8 mouse cellular contexts compared by ENCODE assay signal in the genomic region with DNA sequence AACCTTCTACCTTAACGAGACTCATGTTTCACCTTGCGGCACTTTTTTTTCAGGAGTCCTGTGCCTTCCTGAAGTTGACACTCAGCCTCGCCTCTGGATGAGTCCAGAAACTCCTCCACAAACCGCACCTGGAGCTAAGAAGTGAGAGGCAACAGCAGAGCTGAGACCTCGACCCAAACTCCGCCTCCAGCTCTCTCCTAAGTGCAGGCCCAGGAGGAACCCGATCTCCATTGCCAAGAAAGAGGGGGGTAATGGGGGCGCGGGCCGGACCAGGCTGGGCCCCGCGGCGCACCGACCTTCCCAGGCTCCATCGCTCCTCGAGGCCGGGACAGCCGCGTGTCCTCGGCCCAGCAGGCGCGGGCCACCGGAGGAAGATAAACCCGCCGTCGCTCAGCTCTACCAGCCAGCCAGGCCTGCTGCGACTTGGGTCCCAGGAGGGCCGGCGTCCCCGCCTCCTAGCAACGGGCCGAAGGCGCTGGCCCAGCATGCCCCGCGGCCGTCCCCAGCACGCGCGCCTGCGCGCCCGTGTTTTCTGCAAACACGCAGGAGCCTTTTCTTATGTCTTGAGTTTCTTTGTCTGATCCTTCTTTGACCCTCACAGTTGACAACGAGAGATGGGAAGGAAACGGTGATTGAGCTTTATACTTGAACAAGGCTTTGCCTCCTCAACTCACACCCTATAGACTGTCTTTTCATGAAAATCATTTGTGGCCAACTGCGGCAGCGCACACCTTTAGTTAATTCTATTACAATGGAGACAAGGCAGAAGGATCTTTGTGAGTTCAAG. TPM values are rescaled to one million over a fixed set of nuclear protein-coding genes. Genes with fewer than 3 reads are reported as not detected.
DNase-seq lines count a peak whose midpoint lies in the region; ATAC-seq and TF ChIP-seq lines count a peak whose summit lies in the region.

A gene (minus strand): TSS at position 468 of the 787 bp plus-strand sequence.

- no peak for TF ChIP-seq CTCF in liver, embryonic 14.5 days (IDR thresholded peaks at IDR 0.05; ENCODE audit: low read depth)

- peak within 1 kb of the TSS; percentile 61 for H3K4me2 ChIP-seq in forebrain, embryonic 11.5 days (ENCODE audit: low read depth, low read length, severe bottlenecking)
- H3K4me2 ChIP-seq in heart, embryonic 16.5 days (ENCODE audit: low read depth, low read length): peak within 1 kb of the TSS; percentile 67
- H3K4me2 ChIP-seq in liver, embryonic 14.5 days (ENCODE audit: low read depth): peak within 1 kb of the TSS; percentile 90
- H3K4me2 ChIP-seq in stomach, embryonic 15.5 days: peak within 1 kb of the TSS; percentile 74

- ATAC-seq in CD4-positive, CD25-positive, alpha-beta regulatory T cell, adult 4 months: peak; percentile 98
- peak; percentile 99 for ATAC-seq in forebrain, embryonic 11.5 days (replicated peaks; ENCODE audit: low FRiP score)
- ATAC-seq in heart, embryonic 16.5 days (replicated peaks; ENCODE audit: extremely low read depth, insufficient read depth, low FRiP score): peak; percentile 98
- ATAC-seq in liver, embryonic 14.5 days (ENCODE audit: insufficient read depth): peak; percentile 95
- peak; percentile 98 for ATAC-seq in stomach, embryonic 15.5 days (ENCODE audit: insufficient read depth, low FRiP score, low read depth)

- TF ChIP-seq EP300 in liver, embryonic 14.5 days (IDR thresholded peaks at IDR 0.05; ENCODE audit: low read depth): no peak

- H3K27ac ChIP-seq in brown adipose tissue, adult 24 weeks (replicated peaks; ENCODE audit: low read depth, low read length): peak within 1 kb of the TSS; percentile 52; the same call in 1 of the 2 replicates
- H3K27ac ChIP-seq in forebrain, embryonic 11.5 days (ENCODE audit: low read depth, low read length): no peak within 1 kb of the TSS
- no peak within 1 kb of the TSS for H3K27ac ChIP-seq in heart, embryonic 16.5 days (ENCODE audit: low read length)
- H3K27ac ChIP-seq in liver, embryonic 14.5 days: peak within 1 kb of the TSS; percentile 33
- H3K27ac ChIP-seq in stomach, embryonic 15.5 days: peak within 1 kb of the TSS; percentile 75; the same call in 1 of the 2 replicates

- peak within 1 kb of the TSS; percentile 79 for H3K4me3 ChIP-seq in brown adipose tissue, adult 24 weeks (ENCODE audit: insufficient read depth, low read depth, low read length)
- peak within 1 kb of the TSS; percentile 48 for H3K4me3 ChIP-seq in forebrain, embryonic 11.5 days (ENCODE audit: low read depth, low read length)
- peak within 1 kb of the TSS; percentile 63 for H3K4me3 ChIP-seq in heart, embryonic 16.5 days (ENCODE audit: low read length)
- peak within 1 kb of the TSS; percentile 57 to 63 for H3K4me3 ChIP-seq in liver, embryonic 14.5 days (ENCODE audit: insufficient read depth in 1 of 2, low read depth in 2 of 2, low read length in 2 of 2)
- H3K4me3 ChIP-seq in stomach, embryonic 15.5 days (replicated peaks): peak within 1 kb of the TSS; percentile 85

- H3K4me1 ChIP-seq in brown adipose tissue, adult 24 weeks (ENCODE audit: control insufficient read depth, insufficient read depth, insufficient read length, low read length): no peaks in the 10 kb centered on the region
- H3K4me1 ChIP-seq in forebrain, embryonic 11.5 days (replicated peaks; ENCODE audit: control insufficient read depth, insufficient read depth, low read length): no peaks in the 10 kb centered on the region
- H3K4me1 ChIP-seq in heart, embryonic 16.5 days (ENCODE audit: control insufficient read depth, insufficient read depth, low read length): peaks cover 2% of the 10 kb centered on the region; the same call in 1 of the 2 replicates
- H3K4me1 ChIP-seq in liver, embryonic 14.5 days (replicated peaks; ENCODE audit: control insufficient read depth in 2 of 2, insufficient read depth in 2 of 2, low read length in 1 of 2): peaks cover 5 to 17% of the 10 kb centered on the region in 2 experiments
- H3K4me1 ChIP-seq in stomach, embryonic 15.5 days: no peaks in the 10 kb centered on the region

- 3% methylated on average over 47 of the region's 47 CpGs for WGBS in forebrain, embryonic 11.5 days
- WGBS in heart, embryonic 16.5 days: 3% methylated on average over 47 of the region's 47 CpGs
- 4% methylated on average over 47 of the region's 47 CpGs for WGBS in liver, embryonic 14.5 days (ENCODE audit: insufficient replicate concordance)
- 3% methylated on average over 47 of the region's 47 CpGs for WGBS in stomach, embryonic 15.5 days

- no peaks in the 10 kb centered on the region for H3K27me3 ChIP-seq in forebrain, embryonic 11.5 days (ENCODE audit: control insufficient read depth, insufficient read depth, low read length)
- peaks cover 22% of the 10 kb centered on the region for H3K27me3 ChIP-seq in heart, embryonic 16.5 days (ENCODE audit: control insufficient read depth, insufficient read depth, low read length)
- no peaks in the 10 kb centered on the region for H3K27me3 ChIP-seq in liver, embryonic 14.5 days (ENCODE audit: control insufficient read depth, insufficient read depth, low read length)
- H3K27me3 ChIP-seq in stomach, embryonic 15.5 days (replicated peaks): no peaks in the 10 kb centered on the region

- DNase-seq in forebrain, embryonic 11.5 days (ENCODE audit: low spot score): peak; percentile 94
- DNase-seq in kidney, postnatal 25 days: peak; percentile 89 to 93
- peak; percentile 68 to 71 (median 69) for DNase-seq in liver, embryonic 14.5 days (ENCODE audit: low read depth in 3 of 3, low spot score in 3 of 3)
- DNase-seq in neural tube, embryonic 10.5 days (ENCODE audit: extremely low spot score, low spot score): peak; percentile 91

- peak within 1 kb of the TSS; percentile 70 for H3K9ac ChIP-seq in forebrain, embryonic 11.5 days (ENCODE audit: low read length)
- H3K9ac ChIP-seq in heart, embryonic 16.5 days (ENCODE audit: low read length): peak within 1 kb of the TSS; percentile 71
- peak within 1 kb of the TSS; percentile 74 for H3K9ac ChIP-seq in liver, embryonic 14.5 days (replicated peaks)
- H3K9ac ChIP-seq in stomach, embryonic 15.5 days: peak within 1 kb of the TSS; percentile 68

- H3K9me3 ChIP-seq in forebrain, embryonic 11.5 days (ENCODE audit: control insufficient read depth, low read length): no peaks in the 10 kb centered on the region
- H3K9me3 ChIP-seq in heart, embryonic 16.5 days (replicated peaks; ENCODE audit: control insufficient read depth, low read length): no peaks in the 10 kb centered on the region
- H3K9me3 ChIP-seq in liver, embryonic 14.5 days (ENCODE audit: control insufficient read depth, low read length): no peaks in the 10 kb centered on the region
- H3K9me3 ChIP-seq in stomach, embryonic 15.5 days: no peaks in the 10 kb centered on the region

- H3K36me3 ChIP-seq in forebrain, embryonic 11.5 days (ENCODE audit: control insufficient read depth, insufficient read depth, low read length): no peaks in the 10 kb centered on the region
- no peaks in the 10 kb centered on the region for H3K36me3 ChIP-seq in heart, embryonic 16.5 days (ENCODE audit: control insufficient read depth, insufficient read depth)
- no peaks in the 10 kb centered on the region for H3K36me3 ChIP-seq in liver, embryonic 14.5 days (replicated peaks; ENCODE audit: control insufficient read depth, insufficient read depth, low read depth)
- H3K36me3 ChIP-seq in stomach, embryonic 15.5 days: no peaks in the 10 kb centered on the region

RNA-seq across cellular contexts. Expression of the gene that starts here (rescaled TPM):
- polyA plus RNA-seq in CD4-positive, CD25-positive, alpha-beta regulatory T cell, adult 4 months (2017; shearing (Covaris generic)): 1 to 10 TPM; 1.2 to 2.4 TPM
- polyA plus RNA-seq in brown adipose tissue, adult 24 weeks (2012; ENCODE audit: insufficient read depth, insufficient read length, missing spikeins): 6.7 and 7.9 TPM in 2 replicates
- polyA plus RNA-seq in forebrain, embryonic 11.5 days (2014; fragmentation: Nextera tagmentation; extraction: Ambion mirVana): 16.4 and 18.1 TPM in 2 replicates
- polyA plus RNA-seq in heart, embryonic 16.5 days (2015; fragmentation: Nextera tagmentation; extraction: Ambion mirVana): 6.3 and 6.5 TPM in 2 replicates
- polyA plus RNA-seq in liver, embryonic 14.5 days (2012; rRNA removed): 1.9 and 2.2 TPM in 2 replicates
- 2.1 and 2.3 TPM in 2 replicates for polyA plus RNA-seq in liver, embryonic 14.5 days (2014; fragmentation: Nextera tagmentation; extraction: Ambion mirVana)
- polyA plus RNA-seq in stomach, embryonic 15.5 days (2015; fragmentation: Nextera tagmentation; extraction: Ambion mirVana): 17.9 and 23.1 TPM in 2 replicates

Comparison
In these comparisons a context has a peak if more than half of its experiments do, and no peak if none do; other contexts are left out.
1. H3K27ac ChIP-seq: peak in brown adipose tissue, adult 24 weeks (single experiment), liver, embryonic 14.5 days (single experiment) and stomach, embryonic 15.5 days (single experiment); none in forebrain, embryonic 11.5 days (single experiment) and heart, embryonic 16.5 days (single experiment).
2. Peak in every context shown above with its lines, with median percentiles within 50 percentile points of each other: ATAC-seq, H3K4me3 ChIP-seq, DNase-seq, H3K4me2 ChIP-seq and H3K9ac ChIP-seq.